Comparison of ENCODE assay signal across 24 mouse cellular contexts in genomic region chr14:79789535-79789934, GRCm38 (mm10). TPM values are rescaled to one million over a fixed set of nuclear protein-coding genes. Genes with fewer than 3 reads are reported as not detected.
DNase-seq lines count a peak whose midpoint lies in the region; ATAC-seq lines count a peak whose summit lies in the region.
"Had no signal": no experiment of that assay in that cellular context is flagged by ENCODE, and none has a peak within 500 bp of the region (broad histone marks: within the 10 kb centered on the region; RNA-seq: fewer than 3 reads in every experiment).

No protein-coding gene starts in this region.

- WGBS in forebrain, embryonic 16.5 days: 9% methylated on average over 4 of the region's 4 CpGs
- WGBS in limb, embryonic 15.5 days: 7% methylated on average over 4 of the region's 4 CpGs

- no peak overlapping the region for H3K4me2 ChIP-seq in forebrain, embryonic 16.5 days (ENCODE audit: low read length)
- no peak overlapping the region for H3K4me2 ChIP-seq in limb, embryonic 15.5 days
- H3K4me2 ChIP-seq: embryonic facial prominence, embryonic 15.5 days; heart, embryonic 11.5 days; kidney, embryonic 15.5 days; stomach, embryonic 15.5 days had no signal

- peak; percentile 56 for ATAC-seq in forebrain, embryonic 16.5 days
- peak; percentile 67 for ATAC-seq in limb, embryonic 15.5 days (ENCODE audit: insufficient number of reproducible peaks, low FRiP score, low TSS enrichment, low read depth)
- ATAC-seq: intestine, embryonic 16.5 days; liver, postnatal 0 days had no signal

- intact Hi-C loops in left cerebral cortex, postnatal 4 days (cut with DNase I): no loop called here

- H3K27me3 ChIP-seq in forebrain, embryonic 16.5 days (replicated peaks; ENCODE audit: control insufficient read depth, insufficient read depth, low read length): no peaks in the 10 kb centered on the region
- peaks cover 20% of the 10 kb centered on the region for H3K27me3 ChIP-seq in limb, embryonic 15.5 days
- H3K27me3 ChIP-seq: embryonic facial prominence, embryonic 15.5 days; kidney, embryonic 15.5 days; stomach, embryonic 15.5 days had no signal

- DNase-seq in cerebellum, postnatal 14 days: peak; percentile 21 to 49
- no peak for DNase-seq in cerebellum, postnatal 4 days (ENCODE audit: low spot score in 2 of 2)
- DNase-seq in left cerebral cortex, postnatal 4 days: peak; percentile 29
- DNase-seq in left cerebral cortex, adult 18-20 months (ENCODE audit: low spot score in 2 of 2): no peak
- DNase-seq in adrenal gland, postnatal 4 days (ENCODE audit: low spot score in 2 of 2): no peak
- DNase-seq: B cell, adult 2 months; heart, postnatal 10 days; kidney, postnatal 4 days; layer of hippocampus, adult 9-11 months; liver, postnatal 0 days; lung, postnatal 10 days; right cerebral cortex, postnatal 25 days; thymus, adult 18-20 months had no signal

- H3K9me3 ChIP-seq in forebrain, embryonic 16.5 days (ENCODE audit: control insufficient read depth, low read length): no peaks in the 10 kb centered on the region
- no peaks in the 10 kb centered on the region for H3K9me3 ChIP-seq in limb, embryonic 15.5 days
- H3K9me3 ChIP-seq: embryonic facial prominence, embryonic 15.5 days; kidney, embryonic 15.5 days; stomach, embryonic 15.5 days had no signal

- no peak overlapping the region for H3K9ac ChIP-seq in forebrain, embryonic 16.5 days (replicated peaks; ENCODE audit: low read depth, low read length)
- no peak overlapping the region for H3K9ac ChIP-seq in limb, embryonic 15.5 days
- H3K9ac ChIP-seq: embryonic facial prominence, embryonic 15.5 days; kidney, embryonic 15.5 days; liver, postnatal 0 days; stomach, embryonic 15.5 days had no signal

- peaks cover 18% of the 10 kb centered on the region for H3K4me1 ChIP-seq in forebrain, embryonic 16.5 days (replicated peaks; ENCODE audit: control insufficient read depth, insufficient read depth, low read length)
- H3K4me1 ChIP-seq in limb, embryonic 15.5 days: peaks cover 8% of the 10 kb centered on the region; the same call in 1 of the 2 replicates
- H3K4me1 ChIP-seq: embryonic facial prominence, embryonic 15.5 days; kidney, embryonic 15.5 days; stomach, embryonic 15.5 days had no signal

- H3K4me3 ChIP-seq in forebrain, embryonic 16.5 days (replicated peaks; ENCODE audit: low read length): no peak overlapping the region
- no peak overlapping the region for H3K4me3 ChIP-seq in limb, embryonic 15.5 days
- H3K4me3 ChIP-seq: embryonic facial prominence, embryonic 15.5 days; kidney, embryonic 15.5 days; stomach, embryonic 15.5 days had no signal

- H3K27ac ChIP-seq in forebrain, embryonic 16.5 days (ENCODE audit: low read length): no peak overlapping the region
- no peak overlapping the region for H3K27ac ChIP-seq in limb, embryonic 15.5 days
- H3K27ac ChIP-seq: embryonic facial prominence, embryonic 15.5 days; kidney, embryonic 15.5 days; stomach, embryonic 15.5 days had no signal

- no peaks in the 10 kb centered on the region for H3K36me3 ChIP-seq in forebrain, embryonic 16.5 days (ENCODE audit: control insufficient read depth, insufficient read depth)
- no peaks in the 10 kb centered on the region for H3K36me3 ChIP-seq in limb, embryonic 15.5 days
- H3K36me3 ChIP-seq: embryonic facial prominence, embryonic 15.5 days; kidney, embryonic 15.5 days; stomach, embryonic 15.5 days had no signal

RNA-seq across cellular contexts. Expression of gene Pcdh8, which starts 18.4 kb away (rescaled TPM):
- 10 to 100 TPM; 77.9 to 83.4 TPM for total RNA-seq in left cerebral cortex, postnatal 4 days (2021)
- total RNA-seq in left cerebral cortex, adult 18-20 months (2021): 10 to 100 TPM; 47.9 to 63.1 TPM
- 50.5 and 56.6 TPM in 2 replicates for polyA plus RNA-seq in forebrain, embryonic 16.5 days (2015; fragmentation: Nextera tagmentation; extraction: Ambion mirVana)
- polyA plus RNA-seq in limb, embryonic 15.5 days (2015; fragmentation: Nextera tagmentation; extraction: Ambion mirVana): 2.2 and 4.1 TPM in 2 replicates
- 1 to 10 TPM in 1 of 2 experiments, under 1 TPM in 1; 0.87 to 1.1 TPM for total RNA-seq in adrenal gland, postnatal 4 days (2021)
- total RNA-seq: gastrocnemius, adult 18-20 months; heart, postnatal 10 days; liver, adult 2 months; megakaryocyte progenitor cell, adult 5-6 weeks; neutrophil, adult 5-6 weeks had no signal
- polyA plus RNA-seq: liver, adult 2 months; liver, postnatal 0 days had no signal

Comparison
In these comparisons a context has a peak if more than half of its experiments do, and no peak if none do; other contexts are left out.
1. DNase-seq: peak in cerebellum, postnatal 14 days (2 of 2) and left cerebral cortex, postnatal 4 days (single experiment); none in cerebellum, postnatal 4 days (0 of 2), left cerebral cortex, adult 18-20 months (0 of 2) and adrenal gland, postnatal 4 days (0 of 2).
2. RNA of gene Pcdh8, which starts 18.4 kb away (total RNA-seq): 77.9 to 83.4 TPM in left cerebral cortex, postnatal 4 days and 47.9 to 63.1 TPM in left cerebral cortex, adult 18-20 months; 0.87 to 1.1 TPM in adrenal gland, postnatal 4 days; every median in the first group is over 10 times any median in the second.